Mouse (Mus musculus) hindbrain, embryonic 14.5 days (tissue): ENCODE data around the gene Ak4. TPM values are rescaled to one million over a fixed set of nuclear protein-coding genes. Genes with fewer than 3 reads are reported as not detected.
"Not testable (repeated sequence)": the region's sequence is repeated elsewhere in the genome, so short reads cannot be mapped to it uniquely, and the experiment has no call there.

Experiments
- ATAC-seq: fragments of 200-750 bp; cut with Nextera tagmentation; 2 replicates; pipeline ENCODE4 v1.8.0; 2017; ENCODE audit warnings: moderate number of reproducible peaks, mild to moderate bottlenecking, moderate TSS enrichment, moderate library complexity; ENCODE audit not compliant: low FRiP score
- DNase-seq: peaks from one replicate; pipeline ENCODE4 v3.0.0-alpha.2; 2015; ENCODE audit warnings: low spot score
- H3K27ac ChIP-seq: fragments of 300-500 bp; sonication (generic); 2 replicates; pipeline ENCODE4 v1.5.1; 2014; ENCODE audit warnings: mild to moderate bottlenecking, moderate library complexity
- H3K27me3 ChIP-seq: fragments of 300-500 bp; sonication (generic); 2 replicates; pipeline ENCODE4 v1.6.1; 2014; ENCODE audit warnings: mild to moderate bottlenecking, low read length, mixed read lengths; ENCODE audit not compliant: control insufficient read depth, insufficient read depth
- H3K36me3 ChIP-seq: fragments of 300-500 bp; sonication (generic); replicated peaks from 2 replicates; pipeline ENCODE4 v1.6.1; 2014; ENCODE audit not compliant: control insufficient read depth, insufficient read depth
- H3K4me1 ChIP-seq: fragments of 300-500 bp; sonication (generic); replicated peaks from 2 replicates; pipeline ENCODE4 v1.6.1; 2014; ENCODE audit warnings: antibody characterized with exemption, low read length, mixed read lengths; ENCODE audit not compliant: control insufficient read depth, insufficient read depth
- H3K4me2 ChIP-seq: fragments of 300-500 bp; sonication (generic); replicated peaks from 2 replicates; pipeline ENCODE4 v1.6.1; 2014; ENCODE audit warnings: mild to moderate bottlenecking, moderate library complexity
- H3K4me3 ChIP-seq: fragments of 300-500 bp; sonication (generic); replicated peaks from 2 replicates; pipeline ENCODE4 v1.5.1; 2014; ENCODE audit warnings: mild to moderate bottlenecking, low read length
- H3K9ac ChIP-seq: fragments of 300-500 bp; sonication (generic); 2 replicates; pipeline ENCODE4 v1.6.1; 2014
- H3K9me3 ChIP-seq: fragments of 300-500 bp; sonication (generic); 2 replicates; pipeline ENCODE4 v1.6.1; 2016; ENCODE audit warnings: low read length; ENCODE audit not compliant: control insufficient read depth
- WGBS: fragments of 180-500 bp; shearing (Covaris S2); extraction: QIAGEN DNeasy Blood & Tissue Kit; methylation state at CpG from one replicate; pipeline ENCODE4 v1.1.7; 2014; 5-methylcytosine and 5-hydroxymethylcytosine counted together
- polyA plus RNA-seq: library from polyadenylated mRNA; unstranded; fragments of >200 nt; fragmentation: Nextera tagmentation; extraction: Ambion mirVana; gene quantifications from 2 replicates; pipeline ENCODE4 v1.2.1, GENCODE M21; 2014

Gene Ak4
- polyA plus RNA-seq, 1 experiment from 2014 or later = 3.2 TPM

- DNase-seq = no peak
- no peak for ATAC-seq
- H3K27me3 ChIP-seq = no peaks in the 10 kb centered on the region
- H3K4me3 ChIP-seq = no peak overlapping the region
- WGBS = 89% methylated on average over 8 of the region's 8 CpGs
- H3K27ac ChIP-seq = no peak overlapping the region
- H3K36me3 ChIP-seq = no peaks in the 10 kb centered on the region
- no peak overlapping the region for H3K4me2 ChIP-seq
- H3K9ac ChIP-seq = no peak overlapping the region
- H3K4me1 ChIP-seq = no peaks in the 10 kb centered on the region
- no peaks in the 10 kb centered on the region for H3K9me3 ChIP-seq
These were observed 30.8 kb upstream of the Ak4 start for GRCm38 (mm10) chr4:101388246-101388645.

- not testable (repeated sequence) for H3K9me3 ChIP-seq, ATAC-seq, H3K27ac ChIP-seq, H3K4me3 ChIP-seq, H3K36me3 ChIP-seq, H3K27me3 ChIP-seq, DNase-seq, H3K4me1 ChIP-seq, H3K9ac ChIP-seq, H3K4me2 ChIP-seq
- 82% methylated on average over 6 of the region's 6 CpGs for WGBS
These were observed 30.4 kb upstream of the Ak4 start for GRCm38 (mm10) chr4:101388656-101389055.

GRCm38 (mm10) chr4:101392229-101392628 is 26.8 kb upstream of the Ak4 start:
- Histone ChIP-seq H3K9ac (no peak overlapping the region), H3K4me1 (no peaks in the 10 kb centered on the region), H3K27ac (no peak overlapping the region), H3K4me3 (no peak overlapping the region), H3K9me3 (no peaks in the 10 kb centered on the region), H3K36me3 (no peaks in the 10 kb centered on the region), H3K4me2 (no peak overlapping the region), H3K27me3 (no peaks in the 10 kb centered on the region)
- ATAC-seq = no peak
- DNase-seq = peak; percentile 40
- WGBS = 49% methylated on average over 2 of the region's 2 CpGs

GRCm38 (mm10) chr4:101393292-101393711 is 25.8 kb upstream of the Ak4 start:
- 83% methylated on average over 5 of the region's 5 CpGs for WGBS

GRCm38 (mm10) chr4:101395021-101395533 is 24.0 kb upstream of the Ak4 start:
- DNase-seq (no peak), ATAC-seq (no peak)
- Histone ChIP-seq H3K4me1 (no peaks in the 10 kb centered on the region), H3K9me3 (no peaks in the 10 kb centered on the region), H3K27me3 (no peaks in the 10 kb centered on the region), H3K9ac (no peak overlapping the region), H3K4me2 (no peak overlapping the region), H3K27ac (no peak overlapping the region), H3K36me3 (no peaks in the 10 kb centered on the region), H3K4me3 (no peak overlapping the region)
- 86% methylated on average over 8 of the region's 8 CpGs for WGBS

More at GRCm38 (mm10) chr4:101393292-101393711, 25.8 kb upstream of the Ak4 start:
- Histone ChIP-seq H3K27me3 (no peaks in the 10 kb centered on the region), H3K4me1 (no peaks in the 10 kb centered on the region), H3K9me3 (no peaks in the 10 kb centered on the region), H3K36me3 (no peaks in the 10 kb centered on the region), H3K4me3 (no peak overlapping the region), H3K4me2 (no peak overlapping the region), H3K9ac (no peak overlapping the region), H3K27ac (no peak overlapping the region)
- ATAC-seq (no peak), DNase-seq (no peak)

GRCm38 (mm10) chr4:101400025-101400594 is 19.0 kb upstream of the Ak4 start:
- ATAC-seq = no peak
- 86% methylated on average over 4 of the region's 4 CpGs for WGBS
- no peaks in the 10 kb centered on the region for H3K27me3 ChIP-seq

GRCm38 (mm10) chr4:101401945-101402344 is 17.1 kb upstream of the Ak4 start:
- Histone ChIP-seq H3K4me3 (no peak overlapping the region), H3K9ac (no peak overlapping the region), H3K9me3 (no peaks in the 10 kb centered on the region), H3K27me3 (no peaks in the 10 kb centered on the region), H3K27ac (no peak overlapping the region), H3K36me3 (no peaks in the 10 kb centered on the region), H3K4me2 (no peak overlapping the region), H3K4me1 (no peaks in the 10 kb centered on the region)
- DNase-seq (no peak), ATAC-seq (no peak)
- WGBS = 81% methylated on average over 1 of the region's 1 CpGs

More at GRCm38 (mm10) chr4:101400025-101400594, 19.0 kb upstream of the Ak4 start:
- Histone ChIP-seq H3K9ac (no peak overlapping the region), H3K9me3 (no peaks in the 10 kb centered on the region), H3K4me1 (no peaks in the 10 kb centered on the region), H3K36me3 (no peaks in the 10 kb centered on the region), H3K4me2 (no peak overlapping the region), H3K27ac (no peak overlapping the region), H3K4me3 (no peak overlapping the region)
- no peak for DNase-seq

- Histone ChIP-seq H3K4me3 (no peak overlapping the region), H3K9ac (no peak overlapping the region), H3K9me3 (no peaks in the 10 kb centered on the region), H3K36me3 (no peaks in the 10 kb centered on the region), H3K27ac (no peak overlapping the region), H3K27me3 (no peaks in the 10 kb centered on the region), H3K4me2 (no peak overlapping the region), H3K4me1 (no peaks in the 10 kb centered on the region)
- no peak for ATAC-seq
- DNase-seq = no peak
- 76% methylated on average over 3 of the region's 3 CpGs for WGBS
These were observed 14.2 kb upstream of the Ak4 start for GRCm38 (mm10) chr4:101404863-101405262.

GRCm38 (mm10) chr4:101406411-101407196 is 12.5 kb upstream of the Ak4 start:
- Histone ChIP-seq H3K4me1 (no peaks in the 10 kb centered on the region), H3K4me2 (no peak overlapping the region), H3K36me3 (no peaks in the 10 kb centered on the region), H3K4me3 (no peak overlapping the region), H3K27ac (no peak overlapping the region), H3K9me3 (no peaks in the 10 kb centered on the region), H3K9ac (no peak overlapping the region), H3K27me3 (no peaks in the 10 kb centered on the region)
- 92% methylated on average over 4 of the region's 4 CpGs for WGBS
- DNase-seq = no peak
- ATAC-seq = no peak
